Mouse (Mus musculus) mouse embryonic stem cell (cell line): ENCODE data around the gene Uhrf1bp1l.

Experiments used
- in situ Hi-C, 2 experiments: fragments of 300-500 bp; cut with MboI; formaldehyde crosslinking; loops; 1 replicate in 1 of 2; 3 replicates in 1 of 2; pipeline ENCODE4 v1.14.3; 2019 to 2020; ENCODE audit warnings: low sequenced_read_pairs in 2 of 2, low pct_unique_long_range_greater_than_20kb in 1 of 2, mixed read lengths in 1 of 2; ENCODE audit not compliant: unreplicated experiment in 1 of 2

Uhrf1bp1l gene

DNA sequence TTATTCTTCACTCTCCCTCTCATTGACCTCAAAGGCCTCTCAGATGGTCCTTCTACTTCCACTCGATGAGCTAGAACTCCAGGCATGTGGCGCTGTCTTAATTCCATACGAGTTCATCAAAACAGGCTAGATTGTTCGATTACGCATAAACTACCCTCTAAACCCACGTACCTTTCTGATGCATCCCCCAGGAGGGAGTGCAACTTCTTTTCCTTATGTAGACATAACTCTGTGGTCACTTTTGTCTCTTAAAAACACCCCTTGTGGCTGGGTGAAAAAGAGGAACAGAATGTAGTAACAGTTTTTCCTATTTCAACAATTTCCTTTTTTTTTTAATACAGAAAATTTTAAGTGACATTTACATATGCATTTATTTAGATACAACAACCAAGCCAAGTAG lies 3.8 kb upstream of the Uhrf1bp1l start:
- in situ Hi-C loops = no loop called here

DNA sequence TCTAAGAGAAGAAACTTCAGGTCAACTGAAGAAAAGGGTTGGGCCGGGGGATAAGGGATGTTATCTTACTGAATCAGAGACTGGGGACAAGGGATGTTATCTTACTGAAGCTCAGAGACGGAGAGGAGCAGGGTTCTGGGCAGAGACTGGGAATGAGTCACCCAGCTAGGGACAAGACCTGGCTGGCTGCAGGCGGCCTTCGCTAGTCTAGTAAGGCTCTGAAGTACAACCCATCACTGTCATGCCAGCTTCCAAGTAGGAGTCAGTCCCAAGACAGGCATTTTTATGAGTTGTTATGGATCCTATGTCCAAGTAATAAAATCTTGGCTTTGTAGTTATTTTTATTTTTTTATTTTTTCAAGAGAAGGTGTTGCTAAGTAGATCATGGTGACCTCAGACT lies 1.5 kb upstream of the Uhrf1bp1l start:
- in situ Hi-C loops = no loop called here

DNA sequence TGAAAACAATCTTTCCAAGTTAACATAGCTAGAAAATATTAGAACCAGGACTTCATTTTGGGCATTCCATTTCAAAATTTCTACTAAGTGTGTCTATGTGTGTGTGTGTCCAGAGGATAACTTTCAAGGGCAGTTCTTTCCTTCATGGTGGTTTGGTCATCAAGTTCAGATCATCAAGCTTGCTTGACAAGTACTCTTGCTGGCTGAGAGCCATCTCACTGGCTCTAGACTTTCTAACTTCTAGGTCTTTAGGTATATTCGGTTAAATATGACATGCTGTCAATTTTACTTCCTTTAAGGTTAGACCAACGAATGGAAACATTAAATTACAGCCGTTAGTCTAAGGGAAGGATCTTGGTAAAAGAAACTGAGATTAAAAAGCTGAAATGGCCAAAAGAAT lies 450 bp upstream of the Uhrf1bp1l start:
- in situ Hi-C loops = no loop called here

DNA sequence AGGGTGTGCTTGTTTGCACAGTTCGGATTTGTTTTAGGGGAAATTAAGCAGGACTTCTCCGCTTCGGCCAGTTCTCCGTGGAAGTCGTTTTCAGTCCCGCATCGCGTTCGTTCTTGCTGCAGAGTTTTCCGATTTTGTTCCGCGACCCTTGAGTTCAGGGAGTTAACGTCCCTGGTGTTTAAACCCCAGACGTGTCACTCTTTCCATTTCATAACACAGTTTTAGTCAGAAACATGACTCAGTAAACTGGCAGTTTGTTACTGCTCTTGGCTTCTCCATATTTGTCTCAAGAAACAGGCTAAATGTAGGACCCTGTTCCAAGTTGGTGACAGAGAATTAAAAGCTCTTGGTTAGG lies 852 bp downstream of the Uhrf1bp1l start:
- in situ Hi-C loops = no loop called here

DNA sequence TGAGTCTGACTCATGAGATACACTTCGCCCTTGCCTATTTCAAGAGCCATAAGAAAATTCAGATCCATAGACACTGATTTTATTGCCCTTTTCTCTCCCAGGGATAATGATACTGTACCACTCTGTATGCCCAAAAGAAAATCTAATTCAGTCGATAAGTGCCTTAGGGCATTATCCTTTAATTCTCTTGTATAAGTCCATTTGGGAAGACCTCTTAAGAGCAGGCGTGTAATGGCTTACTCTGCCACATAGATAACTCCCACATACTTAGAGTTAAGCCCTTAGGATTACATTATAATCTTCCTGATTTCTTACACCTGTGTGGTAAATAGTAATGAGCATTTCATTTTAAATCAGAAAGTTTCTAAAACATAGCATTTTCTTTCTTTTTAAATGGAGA lies 1.8 kb downstream of the Uhrf1bp1l start:
- in situ Hi-C loops = no loop called here

DNA sequence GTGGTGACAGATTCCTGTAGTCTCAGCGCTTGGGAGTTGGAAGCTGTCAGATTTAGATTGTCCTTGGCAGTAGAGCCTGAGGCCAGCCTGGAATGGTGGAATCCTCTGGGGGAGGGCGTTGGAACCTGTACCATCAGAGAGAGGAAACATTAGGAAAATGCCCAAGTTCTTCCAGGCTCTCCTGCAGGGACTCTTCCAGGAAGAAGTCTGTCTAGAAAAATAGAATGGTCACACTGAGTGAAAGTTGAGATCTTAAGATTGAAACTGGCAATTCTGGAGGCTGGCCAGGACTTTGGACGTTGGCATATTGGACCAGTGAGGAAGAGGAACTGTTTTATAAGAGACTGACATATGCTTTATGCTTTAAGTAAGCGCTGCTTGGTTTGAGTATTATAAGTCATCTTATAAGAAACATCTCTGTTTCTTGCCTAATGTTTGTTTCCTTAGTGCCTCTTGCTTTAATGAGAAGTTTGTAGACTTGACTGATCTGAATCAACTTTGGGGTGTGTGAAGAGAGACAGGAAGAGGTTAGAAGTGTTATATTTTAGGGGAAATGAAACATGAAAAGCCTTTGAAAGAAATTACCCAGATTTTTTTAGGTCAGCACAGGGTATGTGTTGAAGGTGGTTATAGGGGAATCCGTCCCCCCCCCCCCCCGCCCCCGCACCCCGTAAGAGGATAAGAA lies 2.6 kb downstream of the Uhrf1bp1l start:
- in situ Hi-C loops = no loop called here

DNA sequence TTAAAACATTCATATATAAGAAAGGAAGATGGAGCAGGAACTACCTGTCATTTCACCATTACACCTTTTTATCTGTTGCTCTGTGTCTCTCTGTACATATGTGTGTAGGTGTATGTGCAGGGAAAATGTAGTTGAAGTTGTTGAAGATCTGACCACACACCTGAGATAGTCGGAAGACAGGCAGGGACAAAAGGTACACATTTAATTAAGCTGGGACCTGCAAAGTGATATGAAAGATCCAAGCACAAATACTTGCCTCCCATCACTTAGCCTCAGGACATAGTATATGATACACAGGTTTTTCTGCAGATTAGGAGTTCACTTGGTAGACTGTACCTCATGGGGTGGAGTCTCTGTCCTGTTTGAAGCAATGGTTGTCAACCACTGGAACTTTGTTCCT lies 3.1 kb downstream of the Uhrf1bp1l start:
- in situ Hi-C loops = no loop called here

DNA sequence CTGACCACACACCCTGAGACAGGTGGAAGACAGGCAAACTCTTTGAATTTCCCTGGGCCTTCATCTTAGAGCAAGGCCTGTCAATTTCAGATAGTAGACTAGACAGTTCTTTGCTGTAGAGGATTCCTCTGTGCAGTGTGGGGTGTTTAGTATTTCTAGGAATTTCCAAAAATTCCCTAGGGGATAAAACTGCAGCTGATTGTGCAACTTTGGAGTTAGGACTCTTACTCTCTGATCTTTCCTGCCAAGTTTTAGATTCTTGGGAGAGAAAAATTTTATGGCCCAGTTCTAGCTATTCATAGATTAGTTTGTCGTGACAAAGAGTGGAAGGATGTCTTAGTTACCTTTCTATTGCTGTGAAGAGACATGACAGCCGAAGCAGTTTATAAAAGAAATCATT lies 3.8 kb downstream of the Uhrf1bp1l start:
- in situ Hi-C loops = no loop called here

DNA sequence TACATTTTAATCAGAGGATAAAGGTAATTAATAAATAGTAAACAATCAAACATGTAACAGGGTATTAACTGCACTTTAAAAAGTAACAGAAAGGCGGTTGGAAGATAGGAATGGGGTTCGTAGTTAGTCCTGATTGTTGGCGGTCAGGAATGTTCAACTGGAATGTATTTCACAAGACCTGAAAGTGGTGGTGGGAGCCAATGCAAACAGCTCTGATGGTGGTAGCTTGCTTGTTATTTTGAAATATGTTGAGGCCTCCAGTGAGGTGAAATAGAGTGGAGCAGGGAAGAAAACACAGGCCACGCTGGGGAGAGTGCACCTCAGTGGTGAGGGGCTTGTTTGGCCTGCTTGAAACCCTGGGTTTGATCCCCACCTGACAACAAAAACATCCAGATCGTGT lies 6.3 kb downstream of the Uhrf1bp1l start:
- in situ Hi-C loops = no loop called here

DNA sequence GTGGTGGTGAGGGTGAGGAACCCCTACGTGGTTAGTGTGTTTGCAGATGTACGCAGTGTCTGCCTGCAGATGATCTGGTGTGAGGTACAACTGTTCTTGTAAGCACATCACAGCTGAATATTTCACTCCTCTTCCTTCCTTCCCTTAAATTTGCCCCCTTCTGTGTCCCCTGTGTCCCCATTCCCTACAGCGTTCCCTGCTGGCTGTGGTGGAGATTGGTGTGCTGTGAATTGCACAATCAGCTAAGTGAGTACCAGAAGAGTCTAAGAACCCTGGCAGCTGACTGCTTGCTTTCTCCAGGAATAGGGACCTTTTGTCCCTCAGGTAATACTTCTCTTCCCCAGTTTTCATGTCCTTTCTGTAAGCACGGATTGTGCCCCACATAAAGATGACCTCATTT lies 10.4 kb downstream of the Uhrf1bp1l start:
- in situ Hi-C loops = no loop called here

DNA sequence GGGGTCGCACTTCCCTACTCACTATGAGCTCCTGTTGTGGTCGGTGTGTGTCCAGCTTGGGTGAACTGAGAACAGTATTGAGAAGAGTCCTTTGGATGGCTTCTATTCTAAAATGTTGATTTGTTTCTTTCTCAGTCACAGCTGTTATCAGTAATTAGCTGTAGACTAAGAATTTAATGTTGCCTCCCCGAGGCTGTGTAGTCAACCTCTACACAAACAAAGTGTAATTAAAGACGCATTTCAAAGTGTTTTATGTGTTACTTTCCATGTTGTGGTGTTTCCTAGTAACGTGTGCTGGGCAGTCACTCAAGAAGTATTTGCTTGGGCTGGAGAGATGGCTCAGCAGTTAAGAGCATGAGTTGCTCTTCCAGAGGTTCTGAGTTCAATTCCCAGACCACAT lies 16.0 kb downstream of the Uhrf1bp1l start:
- in situ Hi-C loops = no loop called here

DNA sequence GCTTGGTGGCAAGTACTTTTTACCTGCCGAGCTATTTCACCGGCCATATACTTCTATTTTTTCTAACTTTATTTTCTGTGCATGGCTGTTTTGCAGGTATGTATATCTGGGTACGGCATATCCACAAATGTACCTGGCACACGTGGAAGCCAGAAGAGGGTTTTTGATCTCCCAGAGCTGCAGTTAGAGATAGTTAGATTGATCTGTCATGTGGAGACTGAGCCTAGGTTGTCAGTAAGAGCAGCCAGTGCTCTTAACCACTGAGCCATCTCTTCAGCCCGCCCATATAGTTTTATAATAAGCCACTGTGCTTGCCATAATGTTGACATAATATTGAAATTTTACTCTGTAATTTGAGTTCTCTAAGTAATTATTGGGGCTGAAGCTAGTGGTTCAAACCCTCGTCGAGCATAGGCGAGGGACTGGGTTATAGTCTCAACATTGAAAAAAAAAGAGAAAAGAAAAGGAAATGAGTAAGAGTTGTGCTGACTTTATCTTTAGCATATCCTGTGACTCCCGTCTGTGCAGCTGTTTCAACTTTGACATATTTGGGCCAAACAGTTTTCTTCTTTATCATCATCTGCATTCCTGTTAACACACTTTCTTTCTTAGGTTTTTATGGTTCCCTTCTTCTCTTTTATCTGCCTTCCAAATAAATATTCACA lies 19.8 kb downstream of the Uhrf1bp1l start:
- in situ Hi-C loops = no loop called here

DNA sequence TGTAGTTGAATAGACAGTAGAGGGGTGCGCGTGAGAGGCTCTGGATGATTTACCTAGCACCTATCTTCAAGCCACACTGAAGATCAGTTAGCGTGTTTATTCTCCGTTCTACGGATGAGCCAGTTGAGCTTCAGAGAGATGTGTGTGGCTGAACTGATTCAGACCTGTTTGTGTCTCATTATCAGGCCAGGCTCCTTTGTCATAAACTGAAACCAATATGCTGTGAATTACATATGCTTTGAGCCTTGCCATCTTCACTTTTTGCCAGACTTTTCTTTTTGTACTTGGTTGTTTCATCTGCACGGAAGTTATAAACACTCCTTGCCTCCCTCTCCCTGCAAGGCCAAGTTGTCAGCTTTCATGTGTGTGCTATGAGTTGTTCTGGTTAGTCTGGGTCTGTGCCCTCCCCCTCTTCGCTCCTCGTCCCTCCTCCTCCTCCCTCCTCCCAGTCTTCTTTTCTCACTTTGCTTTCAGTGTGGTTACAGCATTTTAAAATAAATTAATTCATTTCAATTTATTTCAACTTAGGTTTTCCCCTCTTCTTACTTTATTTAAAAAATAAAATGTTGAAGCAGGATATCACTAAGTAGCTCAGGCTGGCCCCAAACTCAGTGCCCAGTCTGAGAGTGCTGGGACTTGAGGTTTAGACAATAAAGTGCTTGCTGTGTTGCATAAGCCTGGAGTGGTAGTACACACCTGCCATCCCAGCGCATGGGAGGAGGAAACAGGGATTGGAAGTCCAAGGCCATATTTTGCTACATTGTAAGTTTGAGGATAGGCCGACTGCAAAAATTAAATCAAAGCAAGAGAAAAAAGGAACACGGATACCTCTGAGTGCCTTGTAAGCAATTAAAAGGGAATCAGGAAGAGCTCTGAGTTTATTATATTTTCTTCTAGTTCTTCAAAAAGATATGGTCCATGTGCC lies 21.3 kb downstream of the Uhrf1bp1l start:
- in situ Hi-C loops = no loop called here

DNA sequence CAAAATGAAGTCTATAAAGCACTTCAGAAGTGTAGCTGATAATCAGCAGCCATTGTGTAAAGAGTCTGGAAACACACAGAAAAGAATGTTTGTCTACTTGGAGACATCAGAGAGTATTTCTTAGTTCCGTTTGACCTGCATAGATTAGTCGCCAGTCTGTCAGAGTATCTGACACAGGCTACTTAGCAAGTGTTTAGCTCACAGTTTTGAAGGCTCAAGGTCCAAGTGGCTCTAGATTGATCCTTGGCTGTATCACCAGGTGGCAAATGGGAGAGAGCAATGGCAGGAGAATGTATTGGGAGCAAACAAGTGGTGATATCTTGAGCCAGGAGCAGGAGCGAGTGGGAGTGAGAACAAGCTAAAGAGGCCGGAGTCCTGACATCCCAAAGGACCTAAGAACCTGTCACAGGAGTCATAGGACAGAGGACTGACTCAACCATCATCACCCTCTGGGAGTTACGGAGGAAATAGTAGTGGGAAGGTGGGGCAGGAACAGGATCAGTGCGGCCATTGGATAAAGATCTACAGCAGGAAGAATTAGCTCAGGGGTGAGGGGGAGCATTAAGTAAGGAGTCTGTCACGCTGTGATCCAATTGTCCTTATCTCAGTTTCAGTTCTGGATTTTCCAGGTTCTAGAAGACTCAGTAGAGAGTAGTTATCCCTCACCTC lies 23.7 kb downstream of the Uhrf1bp1l start:
- in situ Hi-C loops = no loop called here

DNA sequence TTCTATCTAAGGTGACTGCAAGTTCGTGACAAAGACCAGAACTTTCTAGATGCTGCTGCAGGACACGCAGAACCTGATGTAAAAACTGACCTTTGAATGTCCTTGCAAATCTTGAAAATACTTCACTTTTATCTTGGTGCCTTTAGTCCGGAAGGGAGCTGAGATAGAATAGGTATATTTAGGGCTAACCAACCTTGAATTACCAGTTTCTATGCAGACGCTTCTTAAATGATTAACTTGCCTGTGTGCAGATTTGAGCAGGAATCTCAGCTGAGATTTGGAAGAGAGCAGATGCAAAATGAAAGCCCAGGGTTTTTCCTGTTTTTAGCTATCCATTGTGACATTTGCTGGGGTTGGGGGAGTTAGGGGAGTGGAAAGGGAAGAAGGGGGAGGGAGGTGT lies 24.3 kb downstream of the Uhrf1bp1l start:
- in situ Hi-C loops = no loop called here

DNA sequence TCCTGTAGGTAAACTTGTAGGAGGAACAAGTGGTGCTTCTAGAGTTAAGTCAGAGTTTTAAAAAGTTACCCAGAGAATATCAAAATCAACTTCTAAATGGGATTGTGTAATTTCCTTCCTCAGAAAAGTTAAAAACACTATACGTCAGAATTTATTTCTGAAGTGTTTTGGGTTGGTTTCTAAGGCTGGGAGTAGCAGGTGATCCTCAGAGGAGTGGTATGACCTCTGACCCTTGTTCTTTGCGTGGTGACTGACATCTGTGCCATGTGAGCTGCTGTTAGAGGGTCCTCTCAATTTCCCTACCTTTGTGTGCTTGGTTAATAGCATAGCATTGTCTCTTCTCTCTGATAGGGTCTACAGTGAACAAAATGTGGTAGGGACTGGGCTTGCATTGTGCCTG lies 27.1 kb downstream of the Uhrf1bp1l start:
- in situ Hi-C loops = no loop called here

DNA sequence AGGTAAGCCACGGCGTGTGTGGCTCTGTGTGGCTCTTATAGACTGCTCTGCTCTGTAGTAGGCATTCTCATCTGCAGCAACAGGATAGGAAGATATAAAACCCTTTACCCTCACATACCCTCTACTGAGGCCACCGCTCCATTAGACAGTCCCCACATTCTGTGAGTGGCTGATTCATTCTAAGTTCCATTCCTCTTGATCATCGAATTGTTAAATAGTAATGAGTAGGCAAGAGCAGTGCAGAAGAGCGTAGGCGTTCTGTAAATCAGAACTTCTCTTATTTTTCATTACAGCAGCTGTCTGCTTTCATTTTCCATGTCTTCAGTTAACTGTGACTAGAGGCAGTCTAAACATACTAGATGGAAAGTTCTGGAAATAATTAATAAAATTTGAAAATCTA lies 31.2 kb downstream of the Uhrf1bp1l start:
- in situ Hi-C loops = no loop called here

DNA sequence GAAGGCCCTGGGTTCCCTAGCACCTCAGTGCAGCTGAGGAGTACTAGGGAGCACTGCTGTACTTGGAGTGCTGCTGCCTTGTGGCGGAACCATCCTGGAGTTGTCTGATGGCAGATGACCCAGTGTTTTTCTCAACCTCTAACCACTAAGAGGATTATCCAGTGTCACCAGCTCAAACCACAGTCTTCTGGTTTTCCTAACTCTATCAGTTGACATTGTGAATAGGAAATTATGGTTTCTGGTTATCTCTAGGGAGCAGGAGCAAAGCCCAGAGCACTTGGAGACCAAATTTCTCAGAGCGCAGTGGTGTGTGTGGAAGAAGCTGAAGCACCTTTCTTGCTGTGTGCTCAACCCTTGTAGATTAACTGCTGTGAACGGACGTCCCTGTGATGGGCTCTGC lies 47.1 kb downstream of the Uhrf1bp1l start:
- in situ Hi-C loops = no loop called here

DNA sequence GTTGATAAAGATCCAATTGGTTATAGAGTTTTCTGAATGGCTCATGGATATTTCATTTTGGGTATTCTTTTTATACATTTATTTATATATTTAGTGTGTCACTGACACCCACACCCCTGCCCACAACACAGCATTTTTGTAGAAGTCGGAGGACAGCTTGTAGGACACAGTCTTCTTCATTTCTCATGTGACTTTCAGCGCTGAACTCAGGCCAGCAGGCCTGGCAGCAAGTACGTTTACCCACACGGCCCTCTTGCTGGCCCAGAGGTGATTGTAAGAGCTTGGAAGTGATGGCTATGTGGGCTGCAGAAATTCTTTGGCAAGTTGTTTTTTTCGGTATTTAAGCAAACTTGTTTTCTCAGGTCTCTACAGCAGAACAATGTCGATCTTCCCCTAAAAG lies 49.3 kb downstream of the Uhrf1bp1l start:
- in situ Hi-C loops = no loop called here
